8 mouse cellular contexts compared by ENCODE assay signal in the genomic region with DNA sequence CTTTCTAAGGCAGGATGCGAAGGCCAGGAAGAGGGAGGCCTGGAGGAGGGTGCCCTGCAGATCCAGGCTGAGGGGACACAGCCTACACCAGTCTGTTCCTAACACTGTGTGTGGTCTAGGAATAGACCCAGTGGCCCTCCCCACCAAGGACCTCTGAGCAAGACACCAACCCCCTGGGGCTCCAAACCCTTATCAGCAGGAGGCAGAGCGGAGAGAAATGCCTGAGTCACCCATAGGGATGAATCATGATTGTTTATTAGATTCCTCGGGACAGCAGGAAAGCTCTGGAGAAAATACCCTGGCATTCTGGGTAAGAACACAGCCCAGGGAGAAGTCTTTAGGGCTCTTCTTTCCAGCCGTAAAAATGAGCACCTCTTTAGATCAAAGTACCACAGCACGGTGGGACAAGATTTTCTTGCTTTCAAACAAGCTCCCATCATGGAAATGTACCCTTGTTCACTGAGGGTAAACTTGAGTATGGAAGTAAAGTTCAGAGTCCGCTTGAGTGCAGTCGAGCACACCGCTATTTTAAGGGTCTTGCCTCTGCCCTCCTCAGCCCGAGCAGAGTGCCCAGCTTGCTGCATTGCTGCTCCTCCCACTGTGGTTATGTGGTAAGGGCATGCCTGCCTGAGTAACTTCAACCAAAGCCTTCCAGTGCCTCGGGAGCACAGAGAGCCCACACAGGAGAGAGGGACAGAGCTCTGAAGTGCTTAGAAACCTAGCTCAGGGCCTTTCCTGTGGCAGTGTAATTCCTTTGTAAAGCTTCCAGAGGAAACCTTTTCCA. TPM values are rescaled to one million over a fixed set of nuclear protein-coding genes. Genes with fewer than 3 reads are reported as not detected.
A peak's percentile ranks its signal among the peaks of the same experiment; 100 is the strongest.
DNase-seq lines count a peak whose midpoint lies in the region; ATAC-seq lines count a peak whose summit lies in the region.
"Had no signal": no experiment of that assay in that cellular context is flagged by ENCODE, and none has a peak within 500 bp of the region (broad histone marks: within the 10 kb centered on the region; RNA-seq: fewer than 3 reads in every experiment).

No protein-coding gene starts in this region.

- peaks cover 76% of the 10 kb centered on the region for H3K27me3 ChIP-seq in megakaryocyte, embryonic 14.5 days (replicated peaks)
- no peaks in the 10 kb centered on the region for H3K27me3 ChIP-seq in heart, embryonic 15.5 days
- no peaks in the 10 kb centered on the region; the same call in 1 of the 2 replicates for H3K27me3 ChIP-seq in liver, embryonic 12.5 days (replicated peaks)
- no peaks in the 10 kb centered on the region for H3K27me3 ChIP-seq in midbrain, embryonic 14.5 days (ENCODE audit: control insufficient read depth, insufficient read depth, low read length)

- H3K9me3 ChIP-seq in megakaryocyte, embryonic 14.5 days, result peaks cover 3% of the 10 kb centered on the region; the same call in 1 of the 2 replicates
- H3K9me3 ChIP-seq in heart, embryonic 15.5 days (replicated peaks), result no peaks in the 10 kb centered on the region
- H3K9me3 ChIP-seq in liver, embryonic 12.5 days (replicated peaks), result no peaks in the 10 kb centered on the region
- H3K9me3 ChIP-seq in midbrain, embryonic 14.5 days (ENCODE audit: control insufficient read depth, low read length), result no peaks in the 10 kb centered on the region

- 22% methylated on average over 10 of the region's 10 CpGs for WGBS in heart, embryonic 15.5 days
- WGBS in liver, embryonic 12.5 days (ENCODE audit: insufficient replicate concordance), result 9% methylated on average over 10 of the region's 10 CpGs
- 42% methylated on average over 10 of the region's 10 CpGs for WGBS in midbrain, embryonic 14.5 days

- peak overlapping the region; percentile 81 for H3K4me3 ChIP-seq in megakaryocyte, embryonic 14.5 days (replicated peaks)
- no peak overlapping the region for H3K4me3 ChIP-seq in heart, embryonic 15.5 days
- H3K4me3 ChIP-seq in liver, embryonic 12.5 days, result no peak overlapping the region
- no peak overlapping the region for H3K4me3 ChIP-seq in midbrain, embryonic 14.5 days (replicated peaks; ENCODE audit: low read depth, low read length)

- peaks cover 30% of the 10 kb centered on the region for H3K4me1 ChIP-seq in megakaryocyte, embryonic 14.5 days
- H3K4me1 ChIP-seq in heart, embryonic 15.5 days (replicated peaks), result peaks cover 74% of the 10 kb centered on the region
- peaks cover 21% of the 10 kb centered on the region for H3K4me1 ChIP-seq in liver, embryonic 12.5 days
- H3K4me1 ChIP-seq in midbrain, embryonic 14.5 days (ENCODE audit: control insufficient read depth, insufficient read depth, low read length), result no peaks in the 10 kb centered on the region

- H3K9ac ChIP-seq in heart, embryonic 15.5 days, result 0 out of 2 replicates have a peak overlapping the region, but pooled peaks have one; percentile 8
- no peak overlapping the region for H3K9ac ChIP-seq in liver, embryonic 12.5 days
- H3K9ac ChIP-seq in midbrain, embryonic 14.5 days (replicated peaks; ENCODE audit: low read length), result no peak overlapping the region

- H3K27ac ChIP-seq in heart, embryonic 15.5 days, result peak overlapping the region; percentile 59
- H3K27ac ChIP-seq in liver, embryonic 12.5 days, result no peak overlapping the region
- H3K27ac ChIP-seq in midbrain, embryonic 14.5 days (replicated peaks; ENCODE audit: low read depth, low read length), result no peak overlapping the region

- no peaks in the 10 kb centered on the region for H3K36me3 ChIP-seq in megakaryocyte, embryonic 14.5 days (replicated peaks; ENCODE audit: low read length)
- no peaks in the 10 kb centered on the region for H3K36me3 ChIP-seq in heart, embryonic 15.5 days
- H3K36me3 ChIP-seq in liver, embryonic 12.5 days, result no peaks in the 10 kb centered on the region
- no peaks in the 10 kb centered on the region for H3K36me3 ChIP-seq in midbrain, embryonic 14.5 days (ENCODE audit: control insufficient read depth, insufficient read depth, low read length)

- no peak for ATAC-seq in megakaryocyte, adult 5-6 weeks (ENCODE audit: poor library complexity, severe bottlenecking)
- peak; percentile 32; the same call in 1 of the 2 replicates for ATAC-seq in heart, embryonic 15.5 days (replicated peaks; ENCODE audit: insufficient number of reproducible peaks, insufficient read depth, low FRiP score, low read depth)
- ATAC-seq in liver, embryonic 12.5 days, result peak; percentile 66
- ATAC-seq in midbrain, embryonic 14.5 days (ENCODE audit: low FRiP score, low TSS enrichment), result no peak

- no peak overlapping the region for H3K4me2 ChIP-seq in heart, embryonic 15.5 days
- peak overlapping the region; percentile 3; the same call in 1 of the 2 replicates for H3K4me2 ChIP-seq in liver, embryonic 12.5 days
- H3K4me2 ChIP-seq in midbrain, embryonic 14.5 days (ENCODE audit: low read length), result no peak overlapping the region

- no peak for DNase-seq in midbrain, embryonic 14.5 days
- DNase-seq in embryo, embryonic 9.5 days (ENCODE audit: extremely low spot score), result no peak
- DNase-seq in thymus, postnatal 14 days, result no peak

RNA-seq across cellular contexts. Expression of a gene that starts 52.6 kb away (rescaled TPM):
- polyA plus RNA-seq in megakaryocyte, embryonic 14.5 days (2012; ENCODE audit: insufficient read depth, low replicate concordance), result 0.34 and 1.0 TPM in 2 replicates
- 0.02 and 0.07 TPM in 2 replicates for total RNA-seq in megakaryocyte, adult 5-6 weeks (2015)
- total RNA-seq in megakaryocyte, adult 5-6 weeks (2017), result 0.15 and 0.73 TPM in 2 replicates
- polyA plus RNA-seq in heart, embryonic 15.5 days (2015; fragmentation: Nextera tagmentation; extraction: Ambion mirVana), result 89.8 and 106 TPM in 2 replicates
- polyA plus RNA-seq in liver, embryonic 12.5 days (2016; fragmentation: Nextera tagmentation; extraction: Ambion mirVana), result 11.8 and 12.0 TPM in 2 replicates
- polyA plus RNA-seq in midbrain, embryonic 14.5 days (2014; fragmentation: Nextera tagmentation; extraction: Ambion mirVana), result 15.0 and 40.7 TPM in 2 replicates
- total RNA-seq: neutrophil, adult 5-6 weeks had no signal

RNA-seq across cellular contexts. Expression of a gene that starts 52.6 kb away (rescaled TPM):
- 0.67 TPM in 1 of 2 replicates, not detected in the other for polyA plus RNA-seq in megakaryocyte, embryonic 14.5 days (2012; ENCODE audit: insufficient read depth, low replicate concordance)
- total RNA-seq in megakaryocyte, adult 5-6 weeks (2015), result 0.30 and 1.3 TPM in 2 replicates
- total RNA-seq in megakaryocyte, adult 5-6 weeks (2017), result 0.04 and 1.1 TPM in 2 replicates
- polyA plus RNA-seq in heart, embryonic 15.5 days (2015; fragmentation: Nextera tagmentation; extraction: Ambion mirVana), result 191 and 245 TPM in 2 replicates
- 28.9 and 30.9 TPM in 2 replicates for polyA plus RNA-seq in liver, embryonic 12.5 days (2016; fragmentation: Nextera tagmentation; extraction: Ambion mirVana)
- 38.1 and 123 TPM in 2 replicates for polyA plus RNA-seq in midbrain, embryonic 14.5 days (2014; fragmentation: Nextera tagmentation; extraction: Ambion mirVana)
- total RNA-seq: neutrophil, adult 5-6 weeks had no signal

Comparison
In these comparisons a context has a peak if more than half of its experiments do, and no peak if none do; other contexts are left out.
1. ATAC-seq: peak in heart, embryonic 15.5 days (single experiment) and liver, embryonic 12.5 days (single experiment); none in megakaryocyte, adult 5-6 weeks (single experiment) and midbrain, embryonic 14.5 days (single experiment).
2. RNA of a gene that starts 52.6 kb away (polyA plus RNA-seq): 191 to 245 TPM in heart, embryonic 15.5 days, 38.1 to 123 TPM in midbrain, embryonic 14.5 days and 28.9 to 30.9 TPM in liver, embryonic 12.5 days; 0.67 TPM in megakaryocyte, embryonic 14.5 days; every median in the first group is over 10 times any median in the second.